Mouse (Mus musculus) adrenal gland, adult 18-20 months (tissue): ENCODE measurements at regions not wholly inside any gene's neighbourhood (a gene's known extent, or its start where the extent isn't known, plus 50 kb on each side); places are given as distances from the start of the nearest gene placed in this dataset.

Source experiments
- DNase-seq, 2 experiments: peaks; one replicate each; pipeline ENCODE4 v3.0.0; 2021 to 2022; ENCODE audit warnings: low spot score in 2 of 2

DNA sequence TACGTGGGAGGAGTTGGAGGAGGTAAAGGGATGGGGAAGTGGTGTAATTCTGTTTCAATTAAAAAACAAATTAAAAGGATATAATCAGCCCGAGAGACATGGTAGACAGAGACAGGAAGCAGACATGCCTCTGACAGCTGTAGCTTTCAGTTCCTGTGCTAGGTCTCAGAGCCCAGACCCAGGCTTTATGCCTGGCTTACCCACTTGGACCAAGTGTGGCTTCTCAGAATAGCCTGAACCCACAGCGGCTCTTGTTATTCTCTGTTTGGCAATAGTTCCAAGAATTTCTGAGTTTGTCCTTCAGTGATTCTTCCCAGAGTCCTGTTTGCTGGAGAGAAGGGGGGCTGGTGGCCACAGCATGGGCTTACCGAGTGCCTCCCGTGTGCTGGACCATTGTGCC, 182.4 kb downstream of the Pten start:
- DNase-seq = no peak

DNA sequence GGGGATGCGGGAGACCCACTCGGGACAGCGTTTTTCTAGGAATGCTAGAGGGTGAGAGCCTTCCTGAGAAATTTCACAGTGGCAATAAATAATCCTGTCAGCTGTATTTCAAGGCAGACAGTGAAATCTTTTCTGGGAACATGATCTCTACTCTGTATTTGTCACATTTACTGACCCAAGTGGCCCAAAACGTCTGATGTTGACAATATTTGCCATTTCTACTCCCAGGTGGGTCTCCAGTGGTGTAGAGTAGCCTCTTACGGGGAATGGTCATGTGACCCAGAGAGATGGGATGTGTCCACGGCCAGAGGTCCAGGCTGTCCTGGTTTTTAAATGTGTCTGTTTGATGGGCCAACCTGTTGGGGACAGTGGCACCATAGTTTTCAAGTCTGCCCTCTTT, 183.5 kb downstream of the Pten start:
- no peak for DNase-seq

DNA sequence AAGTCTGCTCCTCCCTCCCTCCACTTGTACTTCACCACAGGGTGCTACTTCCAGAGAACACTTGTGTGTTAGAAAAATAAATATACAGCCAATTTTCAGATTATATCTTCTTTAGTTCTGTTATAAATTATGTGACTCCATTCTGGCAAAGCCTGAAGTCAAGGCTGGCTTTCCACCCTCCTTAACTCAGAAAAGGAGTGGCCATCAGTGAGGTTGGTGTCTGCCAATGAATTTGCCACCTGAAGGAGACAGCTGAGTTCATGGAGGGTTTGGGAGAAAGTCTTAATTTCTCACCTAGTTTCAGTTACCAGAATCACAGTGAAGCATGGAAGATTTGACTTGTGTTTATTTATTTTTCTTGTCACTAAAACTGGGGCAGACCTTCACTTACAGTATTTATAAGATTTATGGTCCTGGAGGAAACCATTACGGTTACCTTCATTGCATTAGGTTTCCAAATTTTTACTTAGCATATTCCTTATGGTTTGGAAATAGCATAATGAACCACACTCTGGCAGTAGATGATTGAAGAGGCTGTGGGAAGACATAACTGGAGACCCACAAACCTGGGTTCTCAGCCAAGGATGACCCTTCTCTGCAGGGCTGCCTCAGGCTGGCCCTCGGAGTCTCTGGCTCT, 186.4 kb downstream of the Pten start:
- no peak for DNase-seq

DNA sequence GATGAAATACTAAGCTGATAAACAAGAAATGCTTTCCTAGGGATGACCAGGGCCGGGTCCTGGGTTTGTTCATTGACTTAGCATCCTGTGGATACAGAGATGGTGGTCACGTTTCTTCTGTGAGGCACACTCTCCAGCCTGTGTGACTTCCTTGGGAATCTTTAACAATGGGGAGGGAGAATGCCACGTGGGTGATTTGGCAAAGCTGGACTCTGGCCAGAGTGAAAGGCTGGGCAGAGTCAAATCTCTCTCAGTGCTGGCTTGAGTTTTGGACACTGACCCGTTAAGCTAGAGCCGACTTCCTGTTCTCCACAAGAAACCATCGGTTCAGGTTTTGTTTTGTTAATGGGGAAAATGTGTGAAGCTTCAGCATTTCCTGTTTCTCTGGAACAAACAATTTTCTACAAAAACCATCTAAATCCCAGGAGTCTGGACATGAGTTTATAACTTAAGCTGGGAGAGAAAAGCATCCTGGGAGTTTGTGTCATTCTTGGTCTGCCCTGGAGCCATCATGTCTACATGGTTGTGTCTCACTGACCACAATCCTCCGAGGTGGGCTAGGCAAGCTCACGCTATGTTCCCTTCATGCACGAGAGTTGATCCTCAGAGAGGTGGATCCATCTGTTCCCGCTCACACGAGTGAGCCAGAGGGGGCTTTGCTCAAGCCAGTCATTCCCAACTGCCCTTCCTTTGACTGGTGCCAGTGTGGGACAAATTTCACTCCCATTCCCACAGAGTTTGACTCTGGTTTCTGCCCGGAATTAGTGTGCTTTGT, 190.0 kb downstream of the Pten start:
- no peak for DNase-seq

DNA sequence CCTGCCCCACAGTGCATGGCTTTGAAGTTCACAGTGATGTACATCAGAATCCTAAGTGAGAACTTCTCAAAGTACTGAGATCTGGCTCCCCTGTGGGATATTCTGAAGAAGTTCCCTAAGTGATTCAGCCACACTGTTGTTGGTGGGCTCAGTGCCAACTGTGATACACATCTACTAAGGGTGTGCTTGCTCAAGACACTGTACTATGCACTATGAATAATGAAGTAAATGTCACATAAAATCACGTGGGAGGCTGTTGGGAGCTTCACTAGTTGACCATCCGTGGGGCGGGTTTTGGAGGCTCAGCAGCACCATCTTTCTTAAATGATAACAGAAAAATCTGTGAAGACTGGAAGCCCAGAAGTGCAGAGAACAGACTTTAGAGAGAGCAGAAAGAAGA, 193.0 kb downstream of the Pten start:
- no peak for DNase-seq

DNA sequence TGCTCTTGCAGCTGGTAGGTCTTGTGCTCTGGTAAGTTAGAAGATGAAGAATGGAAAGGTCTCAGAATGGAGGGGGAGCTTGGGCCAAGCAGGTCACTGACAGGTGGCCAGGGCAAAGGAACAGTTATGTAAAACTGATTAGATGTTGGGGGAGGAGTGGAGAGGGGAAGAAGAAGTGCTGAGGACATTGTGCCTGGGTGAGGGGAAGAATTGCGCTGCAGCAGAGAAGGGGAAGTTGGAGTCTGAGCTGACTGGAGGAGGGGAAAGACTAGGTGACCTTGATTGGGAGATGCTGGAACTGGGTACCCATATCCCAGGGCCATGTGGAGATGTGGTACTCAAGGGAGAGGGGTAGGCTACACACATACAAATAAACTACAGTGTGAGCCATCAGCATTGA, 193.5 kb downstream of the Pten start:
- no peak for DNase-seq

DNA sequence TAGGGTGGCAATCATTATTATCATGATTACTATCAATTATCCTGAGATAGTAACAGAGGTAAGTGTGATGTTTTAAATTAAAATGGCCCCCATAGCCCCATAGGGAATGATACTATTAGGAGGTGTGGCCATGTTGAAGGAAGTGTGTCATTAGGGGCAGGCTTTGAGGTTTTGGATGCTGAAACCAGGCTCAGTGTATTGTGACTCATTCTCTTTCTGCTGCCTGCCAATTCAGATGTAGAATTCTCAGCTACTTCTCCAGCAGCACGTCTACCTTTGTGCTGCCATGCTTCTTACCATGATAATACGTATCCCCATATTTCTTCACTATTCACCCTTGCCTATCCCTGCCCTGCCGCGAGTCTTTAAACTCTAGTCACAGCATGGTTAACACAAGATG, 195.1 kb downstream of the Pten start:
- DNase-seq = no peak

DNA sequence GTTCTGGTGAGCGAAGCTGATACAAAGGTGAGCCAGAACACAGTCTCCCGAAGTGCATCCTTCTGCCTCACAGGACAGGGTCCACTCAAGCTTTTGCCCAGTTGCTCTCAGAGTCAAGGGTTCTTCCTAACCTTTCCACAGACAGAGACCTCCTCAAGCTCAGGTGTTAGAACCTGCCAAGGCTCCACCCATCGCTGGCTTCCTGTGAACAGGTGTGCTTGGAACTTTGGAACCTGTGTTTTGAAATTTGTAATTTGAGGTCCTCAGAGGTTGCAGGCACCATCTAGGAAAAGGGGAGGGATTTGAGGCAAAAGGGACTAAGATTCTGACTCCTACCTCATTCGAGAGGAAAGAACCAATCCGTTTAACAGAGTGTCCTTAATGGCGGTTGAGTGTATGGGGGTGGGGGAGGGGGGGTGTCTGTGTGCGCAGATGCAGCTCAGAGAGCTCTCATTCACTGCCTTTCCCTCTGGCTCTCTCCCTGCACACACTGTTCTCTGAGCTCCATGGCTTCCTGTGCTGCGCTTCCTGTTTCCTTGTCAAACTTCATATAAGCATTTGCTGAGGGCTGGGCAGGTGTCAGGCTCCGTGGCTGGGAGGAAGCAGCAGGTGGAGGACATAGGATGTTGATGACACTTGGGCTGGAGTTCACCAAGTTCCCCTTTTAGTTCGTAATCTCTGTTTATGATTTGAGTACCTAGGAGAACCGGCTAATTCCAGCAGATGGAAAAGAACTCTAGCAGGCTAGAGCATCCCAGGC, 195.8 kb downstream of the Pten start:
- no peak for DNase-seq

DNA sequence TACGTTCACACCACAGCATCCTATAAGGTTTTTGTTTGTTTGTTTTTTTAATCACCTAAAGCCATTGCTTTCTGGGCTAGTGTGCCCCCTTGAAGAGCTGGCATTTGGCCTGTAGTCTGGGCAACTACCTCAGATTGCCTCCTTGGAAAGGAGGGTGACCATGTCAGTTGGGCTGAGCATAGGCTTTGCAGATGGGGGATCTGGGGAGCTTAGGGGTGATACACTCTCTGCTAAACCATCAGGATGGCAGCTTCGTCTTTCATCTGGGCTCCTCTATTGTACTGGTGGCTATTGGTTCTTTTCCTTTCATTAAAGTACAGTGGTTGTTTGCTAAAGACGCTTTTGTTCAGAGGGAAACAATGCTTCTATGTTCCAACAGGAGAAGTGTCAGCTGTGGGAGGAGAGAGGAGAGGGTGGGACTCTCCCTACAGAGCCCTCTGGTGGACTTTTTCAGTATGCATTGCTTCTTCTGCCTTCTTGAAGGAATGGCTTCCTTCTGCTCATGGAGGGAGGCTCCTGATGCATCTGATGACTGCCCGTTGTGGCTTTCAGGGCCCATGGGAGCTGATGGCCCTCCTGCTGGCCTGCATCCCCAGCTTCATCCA, 196.8 kb downstream of the Pten start:
- DNase-seq = no peak

DNA sequence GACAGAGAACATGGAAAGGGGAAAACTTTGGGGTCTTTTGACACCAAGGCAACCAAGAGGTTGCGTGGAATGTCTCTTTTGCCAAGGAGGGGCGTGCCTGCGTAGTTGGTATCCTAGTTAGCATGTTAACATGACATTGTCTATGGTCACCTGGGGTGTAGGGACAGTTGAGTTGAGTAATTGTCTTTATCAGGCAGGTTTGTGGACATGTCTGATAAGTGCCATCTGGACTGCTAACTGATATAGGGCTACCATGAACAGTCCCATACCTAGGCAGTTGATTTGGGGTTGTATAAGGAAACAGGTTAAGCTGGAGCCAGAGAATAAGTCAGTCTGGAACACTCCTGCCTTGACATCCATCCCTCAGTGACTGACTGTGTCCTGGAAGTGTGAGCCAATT, 197.6 kb downstream of the Pten start:
- no peak for DNase-seq

DNA sequence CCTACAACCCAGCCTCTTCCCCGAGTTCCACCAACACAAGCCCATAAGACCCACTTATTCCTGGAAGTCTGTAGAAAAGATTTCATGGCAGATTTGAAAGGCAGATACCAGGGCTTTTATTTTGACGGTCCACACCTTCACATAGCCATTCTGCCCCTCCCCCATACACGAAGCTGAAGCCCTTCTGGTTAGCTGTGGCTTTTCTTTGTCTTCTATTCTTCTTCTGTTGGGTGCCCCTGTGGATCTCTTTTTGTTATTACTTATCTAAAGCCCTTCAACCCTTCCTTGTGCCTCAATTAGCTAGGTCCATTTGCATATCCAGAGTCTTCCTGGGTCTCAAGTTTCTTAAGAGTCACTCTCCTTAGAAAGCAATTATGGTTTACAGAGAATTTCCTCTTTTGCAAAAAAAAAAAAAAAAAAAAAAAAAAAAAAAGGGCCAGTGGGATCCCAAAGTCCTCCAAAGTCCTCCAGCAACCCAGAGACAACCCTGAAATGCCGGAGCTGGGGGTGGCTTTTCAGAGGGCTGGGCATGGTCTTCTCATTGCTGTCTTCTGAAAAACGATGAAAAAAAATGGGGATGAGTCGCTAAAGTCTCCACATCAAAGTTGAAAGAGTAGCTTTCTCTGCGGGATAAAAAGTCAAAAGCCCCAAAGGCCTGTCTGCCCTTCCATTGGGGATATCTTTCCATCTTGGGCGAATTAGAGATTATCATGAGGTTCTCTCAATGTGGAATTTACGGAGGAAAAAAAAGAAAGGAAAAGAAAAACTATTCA, 199.0 kb downstream of the Pten start:
- no peak for DNase-seq

DNA sequence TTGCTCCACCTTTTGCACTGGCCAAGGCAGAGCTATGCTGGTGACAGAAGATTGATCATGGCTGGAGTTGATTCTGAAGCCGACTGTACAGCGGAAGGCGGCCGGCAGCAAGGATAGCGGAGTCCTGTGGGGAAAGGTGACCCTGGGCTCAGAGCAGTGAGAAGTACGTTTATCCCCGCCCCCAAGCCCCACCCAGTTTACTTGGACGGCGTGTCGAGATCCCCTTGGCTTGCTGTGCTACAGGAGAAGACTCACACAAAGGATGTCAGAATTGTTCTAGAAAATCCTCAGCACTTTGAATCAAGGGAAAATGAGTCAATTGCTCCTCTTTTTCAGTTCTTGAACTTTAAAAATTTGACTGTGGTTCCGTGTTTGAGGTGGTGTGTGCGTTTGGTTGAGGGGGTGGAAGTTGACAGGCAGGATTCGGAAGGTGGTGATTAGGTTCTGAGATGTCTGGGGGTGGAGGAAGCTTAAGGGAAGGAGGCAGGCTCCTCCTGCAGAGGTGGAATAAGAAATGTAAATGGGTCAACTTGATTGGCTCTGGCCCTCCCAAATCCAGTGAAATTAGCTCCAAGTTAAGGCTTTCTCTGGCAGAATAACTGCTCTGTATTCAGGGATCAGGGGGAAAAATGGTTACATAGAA, 199.7 kb downstream of the Pten start:
- no peak for DNase-seq

DNA sequence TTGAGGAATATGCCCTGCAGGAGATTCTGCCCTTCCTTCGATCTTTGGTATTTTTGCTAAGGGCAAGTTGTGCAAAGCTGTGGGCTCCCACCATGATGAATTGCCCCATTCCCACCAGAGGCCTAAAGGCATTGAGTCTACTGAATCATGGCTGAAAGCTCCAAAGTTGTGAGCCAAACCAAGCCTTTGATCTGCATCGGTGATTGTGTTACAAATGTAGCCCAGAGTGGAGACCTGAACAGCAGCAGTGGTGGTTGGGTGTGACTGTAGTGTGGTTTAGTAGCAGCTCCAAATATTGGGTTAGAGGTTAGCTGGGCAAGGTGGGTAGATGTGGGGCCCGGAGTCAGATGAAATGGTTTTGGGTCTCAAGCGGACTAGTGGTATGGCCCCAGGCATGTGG, 201.0 kb downstream of the Pten start:
- DNase-seq = no peak

DNA sequence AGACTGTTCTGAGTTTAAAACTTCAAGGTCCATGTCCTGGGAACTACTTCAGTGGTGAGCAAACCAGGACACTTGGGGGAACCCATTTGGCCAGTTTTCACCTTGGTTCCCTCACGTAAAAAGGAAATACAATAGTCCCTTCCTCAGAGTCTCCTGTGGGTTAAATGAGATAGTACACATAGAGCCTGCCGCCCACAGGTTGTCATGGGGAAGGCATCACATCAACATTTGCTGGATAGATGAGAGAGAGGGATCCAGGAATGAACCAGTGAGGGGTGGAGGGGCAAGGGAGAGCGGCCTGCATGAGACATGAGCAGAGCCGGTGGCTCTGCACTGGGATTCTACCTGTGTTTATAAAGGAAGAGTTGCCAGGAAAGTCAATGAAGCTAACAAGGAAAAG, 201.5 kb downstream of the Pten start:
- no peak for DNase-seq

DNA sequence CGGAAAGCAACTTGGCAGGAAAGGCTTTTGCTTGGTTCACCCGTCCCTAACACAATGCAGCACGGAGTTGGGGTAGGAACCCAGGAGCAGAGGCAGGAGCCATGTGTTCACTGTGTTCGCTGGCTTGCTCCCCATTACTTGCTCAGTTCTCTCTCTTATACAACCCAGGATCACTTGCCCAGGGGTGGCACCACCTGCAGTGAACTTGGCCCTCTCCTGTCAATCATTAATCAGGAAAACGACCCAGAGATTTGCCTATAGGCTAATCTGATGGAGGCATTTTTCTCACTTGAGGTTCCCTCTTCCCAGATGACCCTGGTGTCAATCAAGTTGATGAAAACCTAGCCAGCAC, 202.5 kb downstream of the Pten start:
- DNase-seq = no peak

DNA sequence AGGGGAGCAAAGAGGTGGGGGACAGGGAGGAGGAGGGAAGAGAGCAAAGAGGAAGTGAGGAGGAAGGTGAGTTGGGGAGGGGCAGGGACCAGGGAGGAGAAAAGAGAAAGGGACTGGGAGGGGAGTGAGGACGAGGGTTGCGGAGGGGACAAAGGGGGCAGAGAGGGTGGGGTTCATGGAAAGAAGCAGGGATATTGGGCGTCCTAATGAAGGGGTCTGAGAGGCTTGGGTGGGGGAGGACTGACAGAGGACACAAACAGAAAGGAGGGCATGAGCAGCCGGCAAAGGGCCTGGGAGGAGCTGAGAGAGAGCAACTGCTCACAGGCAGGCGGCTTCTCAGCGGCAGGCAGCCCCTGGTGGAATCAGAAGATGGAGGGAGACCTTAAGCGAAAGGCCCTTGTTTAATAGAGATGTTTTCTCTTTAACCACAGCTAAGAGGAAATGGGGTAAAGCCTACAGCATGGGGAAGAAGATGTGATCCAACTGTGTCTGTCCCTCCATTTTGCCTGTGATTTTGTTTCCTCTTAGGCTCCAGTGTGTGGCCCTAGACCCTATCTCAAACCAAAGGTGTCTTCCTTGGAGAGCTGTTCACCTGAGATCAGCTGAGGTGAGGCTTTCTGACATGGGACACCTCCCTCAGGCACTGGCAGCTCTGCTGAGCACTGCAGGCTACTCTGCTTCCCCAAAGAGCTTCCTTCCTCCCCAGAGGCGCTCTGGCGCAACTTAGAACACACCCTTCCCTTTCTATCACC, 203.1 kb downstream of the Pten start:
- DNase-seq = no peak

DNA sequence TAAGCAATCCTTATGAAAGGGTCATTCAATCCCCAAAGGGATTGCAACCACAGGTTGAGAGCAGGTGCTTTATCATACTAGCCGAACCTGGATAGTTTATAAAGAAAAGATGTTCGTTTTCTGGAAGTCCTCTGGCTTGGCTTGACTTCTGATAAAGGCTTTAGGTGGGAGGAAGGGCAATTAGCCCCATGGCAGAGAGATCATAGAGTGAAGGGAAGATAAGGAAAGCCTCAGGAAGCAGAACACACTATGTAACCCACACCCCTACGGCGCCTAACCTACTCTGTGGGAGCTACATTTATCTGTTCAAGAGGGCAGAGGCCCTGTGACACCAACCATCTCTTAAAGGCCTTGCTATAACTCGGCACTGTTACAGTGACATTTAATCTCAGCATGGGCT, 204.2 kb downstream of the Pten start:
- DNase-seq = no peak

DNA sequence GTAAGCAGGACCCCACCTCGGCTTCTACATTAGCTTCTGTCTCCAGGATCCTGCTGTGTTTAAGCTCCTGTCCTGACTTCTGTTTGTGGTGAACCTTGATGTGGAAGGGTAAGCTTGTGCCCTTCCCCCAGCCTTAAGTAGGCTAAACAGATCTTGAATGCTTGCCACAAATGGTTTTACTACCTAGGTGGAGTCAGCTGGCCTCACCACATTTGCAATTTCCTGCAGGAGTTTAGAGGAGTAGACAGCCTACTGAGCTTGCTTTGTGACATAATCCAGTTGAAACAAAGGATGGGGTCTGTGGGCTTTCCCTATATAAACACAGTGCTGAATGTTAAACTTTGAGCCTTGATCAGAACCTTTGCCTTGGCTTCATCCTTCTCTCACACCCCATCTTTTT, 206.7 kb downstream of the Pten start:
- no peak for DNase-seq

DNA sequence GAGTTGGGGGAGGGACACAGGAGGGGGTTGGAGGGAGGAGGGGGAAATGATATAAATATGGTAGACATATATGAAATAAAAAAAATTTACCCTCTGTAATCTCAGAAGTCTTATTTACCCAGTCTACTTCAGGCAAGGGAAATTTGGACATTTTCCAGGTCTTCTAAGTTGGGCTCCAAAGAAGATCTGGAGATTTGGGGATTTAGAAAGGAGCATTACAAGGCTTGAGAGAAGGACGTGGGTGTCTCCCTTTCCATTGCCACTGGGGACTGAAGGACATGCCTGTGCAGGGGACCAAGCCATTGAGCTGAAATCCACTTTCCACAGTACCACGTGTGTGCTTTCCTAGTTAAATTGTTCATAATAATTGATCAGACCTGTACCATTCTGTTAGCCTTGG, 208.2 kb downstream of the Pten start:
- DNase-seq = no peak

DNA sequence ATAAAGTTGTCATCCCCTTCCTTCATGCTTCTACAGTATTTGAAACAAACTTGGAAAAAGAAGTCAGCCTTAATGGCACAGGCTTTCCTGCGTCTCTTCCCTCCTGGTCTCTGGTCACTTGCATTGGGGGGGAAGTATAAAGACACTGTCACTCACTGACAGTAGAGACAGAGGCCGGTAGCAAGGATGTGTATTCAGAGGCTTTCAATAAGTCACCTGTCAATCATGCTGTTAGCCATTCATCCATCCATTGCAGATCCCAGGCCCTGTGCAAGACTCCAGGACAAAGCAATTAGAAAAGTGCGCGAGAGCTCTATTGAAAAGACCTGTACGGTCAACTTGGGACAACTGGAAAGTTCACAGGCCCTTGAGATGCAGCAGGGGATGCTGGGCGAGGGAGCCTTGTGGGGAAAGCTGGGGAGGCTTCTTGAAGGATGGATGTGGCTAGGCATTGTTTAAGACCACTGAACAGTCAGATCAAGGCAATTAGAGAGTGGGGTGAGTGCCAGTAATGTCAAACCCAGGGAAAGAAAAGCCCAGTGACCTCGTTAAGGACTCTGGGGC, 212.0 kb downstream of the Pten start:
- no peak for DNase-seq
